Mouse (Mus musculus): ENCODE measurements around the gene Vps37d. TPM values are rescaled to one million over a fixed set of nuclear protein-coding genes. Genes with fewer than 3 reads are reported as not detected.

The Vps37d gene
- polyA plus RNA-seq, 1 experiment from 2014 or later: 27.2 TPM

DNA sequence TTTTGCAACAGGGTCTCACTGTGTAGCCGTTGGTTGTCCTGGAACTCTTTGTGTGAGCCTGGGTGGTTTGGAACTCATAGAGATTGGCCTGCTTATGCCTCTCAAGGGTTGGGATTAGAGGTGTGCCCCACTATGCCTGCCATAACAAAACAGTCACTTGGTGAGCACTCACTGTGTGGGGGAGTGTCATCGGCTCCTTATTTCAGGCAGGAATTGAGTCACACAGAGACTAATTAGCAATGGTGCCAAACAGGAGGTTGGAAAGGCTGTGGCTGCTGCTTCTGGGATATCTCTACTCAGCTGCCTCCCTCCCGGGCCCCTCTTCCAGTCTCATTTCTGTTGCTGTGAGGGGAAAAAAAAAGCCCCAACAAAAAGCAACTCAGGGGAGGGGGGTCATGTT, 33.5 kb downstream of the Vps37d start:
- no peak overlapping the region for H3K4me3 ChIP-seq
- H3K4me1 ChIP-seq: 0 out of 2 replicates have a peak, but pooled peaks cover 2% of the 10 kb centered on the region
- WGBS: 92% methylated on average over 3 of the region's 3 CpGs
- ATAC-seq (ENCODE audit: insufficient number of reproducible peaks, insufficient read depth, low FRiP score, low TSS enrichment): no peak
- H3K9ac ChIP-seq: no peak overlapping the region
- H3K27ac ChIP-seq: no peak overlapping the region
- no peaks in the 10 kb centered on the region for H3K9me3 ChIP-seq
- H3K27me3 ChIP-seq: no peaks in the 10 kb centered on the region
- no peak overlapping the region for H3K4me2 ChIP-seq (replicated peaks)
- peaks cover 32% of the 10 kb centered on the region for H3K36me3 ChIP-seq

DNA sequence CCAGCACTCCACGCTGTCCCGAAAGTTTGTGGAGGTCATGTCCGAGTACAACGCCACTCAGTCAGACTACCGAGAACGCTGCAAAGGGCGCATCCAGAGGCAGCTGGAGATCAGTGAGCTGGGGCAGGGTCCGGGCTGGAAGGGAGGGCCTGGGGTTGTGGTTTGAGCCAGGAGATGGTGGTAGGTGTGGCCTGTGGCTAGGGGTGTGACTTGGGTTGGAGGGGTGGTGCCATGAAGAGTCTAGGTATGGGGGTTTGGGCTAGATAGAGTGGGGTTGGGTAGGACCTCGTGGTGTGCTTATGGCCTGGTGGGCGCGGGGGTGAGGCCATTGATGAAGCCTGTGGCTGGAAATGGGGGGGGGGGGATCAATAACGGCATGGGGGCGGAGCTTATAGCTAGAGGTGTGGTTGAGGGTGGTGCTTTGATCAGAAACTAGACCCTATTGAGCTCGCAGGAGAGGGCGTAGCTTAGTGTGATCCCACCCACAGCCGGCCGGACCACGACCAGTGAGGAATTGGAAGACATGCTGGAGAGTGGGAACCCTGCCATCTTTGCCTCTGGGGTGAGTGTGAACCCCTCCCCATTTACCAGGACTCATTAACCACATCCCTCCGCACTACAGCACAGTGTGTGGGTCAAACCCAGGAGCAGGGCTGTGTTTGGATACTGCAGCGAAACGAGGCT, 35.8 kb downstream of the Vps37d start:
- H3K27me3 ChIP-seq: no peaks in the 10 kb centered on the region
- no peak overlapping the region for H3K9ac ChIP-seq
- no peak for ATAC-seq (ENCODE audit: insufficient number of reproducible peaks, insufficient read depth, low FRiP score, low TSS enrichment)
- H3K4me2 ChIP-seq (replicated peaks): no peak overlapping the region
- no peaks in the 10 kb centered on the region for H3K9me3 ChIP-seq
- WGBS: 34% methylated on average over 20 of the region's 21 CpGs
- H3K27ac ChIP-seq: no peak overlapping the region
- no peak overlapping the region for H3K4me3 ChIP-seq
- H3K36me3 ChIP-seq: peaks cover 42% of the 10 kb centered on the region
- 0 out of 2 replicates have a peak, but pooled peaks cover 2% of the 10 kb centered on the region for H3K4me1 ChIP-seq

DNA sequence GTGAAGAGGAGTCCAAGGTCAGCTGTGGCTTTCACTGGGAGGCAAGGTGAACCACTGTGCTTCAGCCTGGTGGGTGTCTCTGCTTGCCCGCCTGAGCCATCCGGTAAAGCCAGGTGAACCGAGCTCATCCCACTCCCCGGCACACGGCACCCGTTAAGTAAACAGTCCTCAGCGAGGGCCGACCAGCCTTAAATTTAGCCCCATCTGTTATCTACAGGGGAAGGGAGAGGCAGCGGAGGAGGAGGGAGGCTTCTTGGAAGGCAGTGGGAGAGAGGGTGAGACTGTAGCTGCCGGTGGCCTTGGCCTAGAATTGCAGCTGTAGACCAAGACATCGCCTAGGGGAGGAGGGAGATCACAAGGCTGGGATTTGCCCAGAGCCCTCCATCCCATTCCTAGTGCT, 37.3 kb downstream of the Vps37d start:
- H3K9me3 ChIP-seq: no peaks in the 10 kb centered on the region
- 72% methylated on average over 11 of the region's 11 CpGs for WGBS
- ATAC-seq (ENCODE audit: insufficient number of reproducible peaks, insufficient read depth, low FRiP score, low TSS enrichment): no peak
- H3K9ac ChIP-seq: no peak overlapping the region
- no peak overlapping the region for H3K27ac ChIP-seq
- peaks cover 36% of the 10 kb centered on the region for H3K36me3 ChIP-seq
- H3K4me3 ChIP-seq: no peak overlapping the region
- H3K4me2 ChIP-seq (replicated peaks): no peak overlapping the region
- H3K27me3 ChIP-seq: no peaks in the 10 kb centered on the region
- 0 out of 2 replicates have a peak, but pooled peaks cover 2% of the 10 kb centered on the region for H3K4me1 ChIP-seq

DNA sequence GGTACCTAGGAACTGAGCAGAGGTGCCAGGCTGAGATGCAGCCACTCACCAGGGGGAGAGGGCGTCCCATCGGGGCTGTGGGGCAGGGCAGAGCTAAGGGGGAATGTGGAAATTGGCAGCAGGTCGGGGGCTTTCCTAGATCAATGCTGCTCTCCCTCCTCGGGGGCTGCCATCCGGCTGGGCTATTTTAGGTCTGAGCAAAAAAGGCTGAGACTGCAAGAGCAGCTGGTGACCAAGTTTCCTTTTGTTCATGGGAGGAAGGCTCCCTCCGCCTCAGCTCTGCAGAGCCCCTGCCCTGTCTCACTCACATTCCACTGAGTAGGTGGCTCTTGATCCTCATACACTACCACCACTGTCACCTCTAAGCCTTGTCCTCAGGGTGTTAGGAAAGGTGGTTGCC, 38.0 kb downstream of the Vps37d start:
- no peak for ATAC-seq (ENCODE audit: insufficient number of reproducible peaks, insufficient read depth, low FRiP score, low TSS enrichment)
- Histone ChIP-seq H3K27me3 (no peaks in the 10 kb centered on the region), H3K4me1 (0 out of 2 replicates have a peak, but pooled peaks cover 2% of the 10 kb centered on the region), H3K9ac (no peak overlapping the region), H3K9me3 (no peaks in the 10 kb centered on the region), H3K36me3 (peaks cover 31% of the 10 kb centered on the region), H3K4me3 (no peak overlapping the region), H3K27ac (no peak overlapping the region), H3K4me2 (replicated peaks) (no peak overlapping the region)
- WGBS: 52% methylated on average over 6 of the region's 6 CpGs

DNA sequence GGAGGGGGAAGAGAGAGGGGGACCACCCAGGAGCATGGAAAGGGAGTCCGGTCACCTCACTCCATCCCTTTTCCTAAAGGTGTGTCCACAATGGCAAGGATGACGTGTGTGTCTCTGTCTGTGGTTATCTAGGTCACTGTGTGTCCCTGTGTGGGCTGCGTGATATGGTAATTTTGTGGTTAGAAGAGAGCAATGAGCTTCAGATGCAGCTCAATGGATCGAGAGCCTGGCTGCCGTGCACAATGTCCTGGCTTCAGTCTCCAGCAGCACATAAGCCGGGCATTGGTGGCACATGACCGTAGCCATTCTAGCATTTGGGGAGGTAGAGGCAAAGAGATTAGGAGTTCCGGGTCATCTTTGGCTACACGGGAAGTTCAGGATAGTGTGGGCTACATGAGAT, 38.5 kb downstream of the Vps37d start:
- H3K27me3 ChIP-seq: no peaks in the 10 kb centered on the region
- WGBS: 85% methylated on average over 9 of the region's 9 CpGs
- 0 out of 2 replicates have a peak, but pooled peaks cover 2% of the 10 kb centered on the region for H3K4me1 ChIP-seq
- H3K9me3 ChIP-seq: no peaks in the 10 kb centered on the region
- no peak overlapping the region for H3K9ac ChIP-seq
- no peak overlapping the region for H3K27ac ChIP-seq
- peaks cover 26% of the 10 kb centered on the region for H3K36me3 ChIP-seq
- no peak for ATAC-seq (ENCODE audit: insufficient number of reproducible peaks, insufficient read depth, low FRiP score, low TSS enrichment)
- H3K4me2 ChIP-seq (replicated peaks): no peak overlapping the region
- no peak overlapping the region for H3K4me3 ChIP-seq

DNA sequence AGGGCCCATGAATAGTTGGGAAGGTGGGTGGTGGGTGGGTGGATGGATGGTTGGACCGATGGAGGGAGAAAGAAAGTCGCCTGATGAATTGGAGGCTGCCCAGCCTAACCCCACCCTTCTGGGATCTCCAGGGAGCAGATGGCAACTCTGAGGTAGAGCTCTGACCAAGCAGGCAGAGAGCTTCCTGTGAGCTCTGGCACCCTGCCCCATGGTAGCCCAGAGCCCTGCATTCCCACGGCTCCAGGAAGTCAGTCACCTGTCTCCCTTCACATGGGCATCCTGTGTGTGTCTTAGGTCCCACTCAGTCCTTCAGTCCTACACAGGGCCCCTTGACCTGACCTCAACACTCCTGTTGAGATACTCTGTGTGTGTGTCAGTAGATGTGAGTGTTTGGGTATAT, 40.1 kb downstream of the Vps37d start:
- peaks cover 25% of the 10 kb centered on the region for H3K36me3 ChIP-seq
- H3K9me3 ChIP-seq: no peaks in the 10 kb centered on the region
- no peak overlapping the region for H3K9ac ChIP-seq
- no peaks in the 10 kb centered on the region for H3K27me3 ChIP-seq
- H3K4me3 ChIP-seq: no peak overlapping the region
- H3K4me2 ChIP-seq (replicated peaks): no peak overlapping the region
- H3K4me1 ChIP-seq: 0 out of 2 replicates have a peak, but pooled peaks cover 2% of the 10 kb centered on the region
- no peak for ATAC-seq (ENCODE audit: insufficient number of reproducible peaks, insufficient read depth, low FRiP score, low TSS enrichment)
- no peak overlapping the region for H3K27ac ChIP-seq
- WGBS: 88% methylated on average over 3 of the region's 3 CpGs

DNA sequence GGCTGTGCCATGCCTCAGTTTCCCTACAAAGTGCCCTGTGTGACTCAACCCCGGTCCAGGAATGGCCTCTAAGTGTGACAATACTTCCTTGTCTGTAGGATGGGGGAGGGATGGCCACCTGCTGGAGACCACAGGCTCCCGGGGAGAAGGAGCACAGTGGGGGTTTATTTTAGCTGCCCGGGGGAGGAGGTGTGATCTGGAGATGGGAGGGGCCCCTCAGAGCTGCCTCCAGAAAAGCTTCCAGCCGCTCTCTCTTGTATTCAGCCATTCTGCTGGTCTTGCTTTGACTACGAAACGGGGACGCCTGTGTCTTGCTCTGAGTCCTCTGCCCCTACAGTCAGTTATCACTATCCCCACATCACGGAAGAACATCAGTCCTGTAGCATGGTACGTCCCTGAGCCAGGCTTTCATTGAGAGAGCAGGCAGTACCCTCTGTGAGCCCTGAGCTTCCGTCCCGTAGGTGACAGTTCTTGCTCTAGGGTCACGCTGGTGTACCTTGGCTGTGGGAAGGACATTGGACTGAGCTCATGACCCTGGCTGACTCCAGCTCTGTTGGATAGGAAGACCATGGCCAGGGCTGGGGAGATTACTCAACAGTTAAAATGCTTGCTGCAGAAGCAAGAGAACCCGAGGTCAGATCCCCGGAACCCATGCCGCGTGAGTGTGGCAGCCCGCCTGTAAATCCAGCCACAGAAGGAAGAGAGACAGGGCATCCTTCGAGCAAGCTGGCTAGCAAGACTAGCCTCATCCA, 42.3 kb downstream of the Vps37d start:
- H3K36me3 ChIP-seq: peaks cover 25% of the 10 kb centered on the region
- 66% methylated on average over 18 of the region's 18 CpGs for WGBS
- no peaks in the 10 kb centered on the region for H3K4me1 ChIP-seq
- H3K27ac ChIP-seq: no peak overlapping the region
- H3K4me3 ChIP-seq: no peak overlapping the region
- no peak for ATAC-seq (ENCODE audit: insufficient number of reproducible peaks, insufficient read depth, low FRiP score, low TSS enrichment)
- no peaks in the 10 kb centered on the region for H3K9me3 ChIP-seq
- no peak overlapping the region for H3K4me2 ChIP-seq (replicated peaks)
- no peaks in the 10 kb centered on the region for H3K27me3 ChIP-seq
- H3K9ac ChIP-seq: no peak overlapping the region

DNA sequence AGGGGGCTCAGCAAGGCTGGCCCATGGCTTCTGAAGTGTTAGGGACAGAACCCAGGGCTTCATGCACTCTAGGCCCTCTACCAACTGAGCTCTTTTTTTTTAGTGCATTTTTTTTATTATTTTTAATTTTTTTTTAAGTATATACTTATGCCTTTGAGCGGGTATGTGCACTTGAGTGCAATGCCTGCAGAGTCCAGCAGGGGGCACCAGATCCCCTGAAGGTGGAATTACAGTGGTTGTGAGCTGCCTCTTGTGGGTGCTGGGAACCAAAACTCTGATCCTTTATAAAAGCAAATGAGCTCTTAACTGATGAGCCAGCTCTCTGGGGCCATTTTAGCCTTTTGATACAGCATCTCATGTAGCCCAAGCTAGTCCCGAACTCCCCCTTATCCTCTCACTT, 43.5 kb downstream of the Vps37d start:
- peaks cover 23% of the 10 kb centered on the region for H3K36me3 ChIP-seq
- peaks cover under 1% of the 10 kb centered on the region; the same call in 1 of the 2 replicates for H3K4me1 ChIP-seq
- no peaks in the 10 kb centered on the region for H3K27me3 ChIP-seq
- H3K4me3 ChIP-seq: no peak overlapping the region
- no peak for ATAC-seq (ENCODE audit: insufficient number of reproducible peaks, insufficient read depth, low FRiP score, low TSS enrichment)
- H3K9ac ChIP-seq: no peak overlapping the region
- H3K9me3 ChIP-seq: no peaks in the 10 kb centered on the region
- 97% methylated on average over 2 of the region's 2 CpGs for WGBS
- H3K27ac ChIP-seq: no peak overlapping the region
- no peak overlapping the region for H3K4me2 ChIP-seq (replicated peaks)

DNA sequence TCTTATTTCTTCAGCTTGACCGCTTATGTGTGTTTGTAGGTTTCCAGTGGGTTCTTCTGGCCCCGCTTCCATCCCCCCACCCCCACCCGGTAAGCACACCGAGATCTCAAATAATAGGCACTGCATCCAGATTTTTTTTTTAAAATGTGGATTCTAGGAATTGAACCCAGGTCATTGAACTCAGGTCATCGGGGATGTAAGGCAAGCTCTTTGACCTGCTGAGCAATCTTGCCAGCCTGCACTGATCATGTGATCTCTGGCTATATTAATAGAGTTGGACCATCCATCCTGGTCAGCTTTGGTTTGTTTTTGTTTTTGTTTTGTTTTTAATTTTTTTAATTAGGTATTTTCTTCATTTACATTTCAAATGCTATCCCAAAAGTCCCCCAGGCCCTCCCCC, 45.5 kb downstream of the Vps37d start:
- Histone ChIP-seq H3K9me3 (no peaks in the 10 kb centered on the region), H3K9ac (no peak overlapping the region), H3K4me2 (replicated peaks) (no peak overlapping the region), H3K4me3 (no peak overlapping the region), H3K27me3 (no peaks in the 10 kb centered on the region), H3K36me3 (peaks cover 3% of the 10 kb centered on the region; the same call in 1 of the 2 replicates), H3K4me1 (peaks cover 13% of the 10 kb centered on the region), H3K27ac (no peak overlapping the region)
- no peak for ATAC-seq (ENCODE audit: insufficient number of reproducible peaks, insufficient read depth, low FRiP score, low TSS enrichment)
- WGBS: 84% methylated on average over 5 of the region's 5 CpGs

DNA sequence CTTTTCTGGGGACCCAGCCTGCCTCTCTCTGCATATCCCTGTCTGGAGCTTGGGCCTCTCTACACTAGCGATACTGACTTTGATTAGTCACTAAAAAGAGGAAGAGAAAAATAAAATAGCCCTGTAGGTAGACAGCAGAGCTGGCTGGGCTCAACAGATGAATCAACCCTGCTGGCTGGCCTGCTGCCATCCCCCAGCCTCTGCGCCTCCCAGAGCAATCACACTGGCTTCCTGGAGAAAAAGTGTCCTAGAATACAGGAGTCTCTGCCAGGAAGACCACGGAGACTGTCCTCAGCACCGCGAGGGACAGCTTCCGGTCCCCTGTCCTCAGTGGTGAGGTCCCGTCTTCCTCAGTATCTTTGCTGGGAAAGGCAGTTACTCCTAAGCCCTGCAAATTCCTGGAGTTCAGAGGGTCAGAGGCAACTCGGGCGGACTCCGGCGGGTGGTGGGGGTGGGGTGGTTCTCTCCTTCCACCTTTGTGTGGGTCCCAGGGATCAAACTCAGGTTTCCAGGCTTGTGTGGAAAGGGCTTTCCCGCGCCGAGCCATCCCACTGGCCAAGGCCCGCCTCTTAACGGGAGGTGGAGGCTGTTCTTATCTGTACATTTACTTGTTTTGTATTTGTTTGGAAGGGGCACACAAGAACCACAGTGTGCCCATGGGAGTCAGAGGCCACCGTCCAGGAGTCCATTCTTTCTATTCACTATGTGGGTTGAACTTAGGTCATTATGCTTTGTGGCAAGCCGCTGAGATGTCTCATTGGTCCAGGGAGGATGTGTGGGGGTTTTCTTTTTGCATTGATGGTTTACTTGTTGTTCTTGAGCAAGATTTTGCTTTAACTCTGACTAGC, 48.8 kb downstream of the Vps37d start:
- 0 out of 2 replicates have a peak overlapping the region, but pooled peaks have one; percentile 16 for H3K4me2 ChIP-seq (replicated peaks)
- H3K4me1 ChIP-seq: peaks cover 33% of the 10 kb centered on the region
- no peaks in the 10 kb centered on the region for H3K36me3 ChIP-seq
- no peaks in the 10 kb centered on the region for H3K27me3 ChIP-seq
- 0 out of 2 replicates have a peak overlapping the region, but pooled peaks have one; percentile 24 for H3K27ac ChIP-seq
- no peak overlapping the region for H3K4me3 ChIP-seq
- ATAC-seq (ENCODE audit: insufficient number of reproducible peaks, insufficient read depth, low FRiP score, low TSS enrichment): no peak
- no peak overlapping the region for H3K9ac ChIP-seq
- no peaks in the 10 kb centered on the region for H3K9me3 ChIP-seq
- 52% methylated on average over 18 of the region's 18 CpGs for WGBS

DNA sequence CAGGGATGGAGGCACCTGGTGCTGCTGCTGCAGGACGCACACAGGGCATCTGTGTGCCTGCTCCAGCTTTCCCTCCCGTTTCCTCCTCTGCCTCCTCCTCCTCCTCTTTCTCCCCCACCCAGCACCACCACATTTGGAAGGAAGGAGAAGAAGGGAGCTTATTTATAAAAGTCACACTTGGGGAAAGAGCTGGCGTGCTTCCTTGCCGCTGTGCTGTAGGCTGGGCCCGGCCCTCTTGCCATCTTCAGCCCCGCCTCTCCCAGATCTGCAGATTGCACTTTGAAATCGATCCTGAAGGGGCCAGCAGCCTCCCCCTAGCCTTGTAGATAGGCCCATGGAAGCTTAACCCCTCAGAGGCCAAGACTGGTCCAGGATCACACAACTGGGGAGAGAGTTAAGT, 52.2 kb downstream of the Vps37d start:
- H3K9me3 ChIP-seq: no peaks in the 10 kb centered on the region
- H3K27ac ChIP-seq: no peak overlapping the region
- no peak for ATAC-seq (ENCODE audit: insufficient number of reproducible peaks, insufficient read depth, low FRiP score, low TSS enrichment)
- 3% methylated on average over 5 of the region's 7 CpGs for WGBS
- no peaks in the 10 kb centered on the region for H3K27me3 ChIP-seq
- H3K36me3 ChIP-seq: no peaks in the 10 kb centered on the region
- no peak overlapping the region for H3K4me3 ChIP-seq
- H3K9ac ChIP-seq: 0 out of 2 replicates have a peak overlapping the region, but pooled peaks have one; percentile 39
- peak overlapping the region; percentile 98 for H3K4me2 ChIP-seq (replicated peaks)
- peaks cover 38% of the 10 kb centered on the region for H3K4me1 ChIP-seq

Data from embryonic facial prominence, embryonic 12.5 days (tissue).